Mouse (Mus musculus): ENCODE data around the gene Atl3. TPM values are rescaled to one million over a fixed set of nuclear protein-coding genes. Genes with fewer than 3 reads are reported as not detected.

Gene Atl3
- total RNA-seq (2015; ENCODE audit: low replicate concordance), result 36.8 and 46.9 TPM in 2 replicates
- total RNA-seq (2017; ENCODE audit: low replicate concordance), result 49.4 and 53.0 TPM in 2 replicates

DNA sequence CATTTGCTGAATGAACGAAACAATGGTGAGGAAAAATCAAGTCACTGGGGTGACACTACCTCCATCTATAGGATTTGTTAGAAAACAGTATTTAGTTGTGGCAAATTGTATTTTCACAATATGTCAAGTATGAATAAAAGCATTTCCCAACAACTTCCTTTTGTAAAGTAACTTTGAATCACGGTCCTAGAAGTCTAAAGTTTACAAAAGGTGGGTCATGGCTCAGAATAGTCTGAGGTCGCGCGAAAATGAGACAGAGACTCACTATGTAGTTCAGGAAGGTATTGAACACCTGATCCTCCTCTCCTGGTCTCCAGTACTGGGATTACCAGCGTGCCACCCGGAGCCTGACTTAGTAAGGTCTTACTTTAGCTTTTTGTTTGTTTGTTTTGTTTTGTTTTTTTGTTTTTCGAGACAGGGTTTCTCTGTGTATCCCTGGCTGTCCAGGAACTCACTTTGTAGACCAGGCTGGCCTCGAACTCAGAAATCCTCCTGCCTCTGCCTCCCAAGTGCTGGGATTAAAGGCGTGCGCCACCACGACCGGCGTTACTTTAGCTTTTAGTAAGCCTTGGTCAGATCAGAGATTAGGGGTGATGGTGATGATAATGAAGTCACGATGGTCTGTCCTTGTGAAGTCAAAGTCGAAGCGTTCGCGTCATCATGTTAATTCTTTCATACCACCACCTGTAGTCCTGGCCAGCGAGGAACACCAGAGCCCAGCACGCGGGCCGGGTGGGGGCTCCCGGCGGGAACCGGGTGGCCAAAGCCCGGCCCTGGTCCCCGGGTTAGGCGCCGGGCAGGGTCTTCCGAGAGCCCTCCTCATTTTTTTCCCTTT is at the start of gene Atl3:
Gene Atl3, plus strand, starts transcription at position 689 of the 835 bp plus-strand sequence.
- ATAC-seq (replicated peaks; ENCODE audit: low FRiP score, poor library complexity, severe bottlenecking), result no peak

DNA sequence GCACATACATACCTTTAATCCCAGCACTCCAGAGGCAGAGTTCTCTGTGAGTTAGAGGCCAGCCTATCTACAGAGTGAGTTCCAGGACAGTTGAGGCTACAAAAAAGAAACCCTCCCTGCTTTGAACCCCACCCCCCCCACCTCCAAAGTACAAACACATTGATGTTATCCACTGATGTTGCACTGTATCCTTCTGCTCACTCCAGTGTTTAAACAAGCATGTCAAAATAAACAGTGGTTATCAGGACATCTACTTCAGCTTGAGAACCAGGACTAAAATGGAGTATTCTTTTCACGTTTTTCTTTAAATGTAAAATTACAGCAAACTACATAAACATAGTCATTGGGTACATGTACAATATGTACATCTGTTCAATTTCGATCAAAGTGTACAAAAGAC is 48.7 kb upstream of the Atl3 start:
- ATAC-seq (replicated peaks; ENCODE audit: low FRiP score, poor library complexity, severe bottlenecking), result no peak

DNA sequence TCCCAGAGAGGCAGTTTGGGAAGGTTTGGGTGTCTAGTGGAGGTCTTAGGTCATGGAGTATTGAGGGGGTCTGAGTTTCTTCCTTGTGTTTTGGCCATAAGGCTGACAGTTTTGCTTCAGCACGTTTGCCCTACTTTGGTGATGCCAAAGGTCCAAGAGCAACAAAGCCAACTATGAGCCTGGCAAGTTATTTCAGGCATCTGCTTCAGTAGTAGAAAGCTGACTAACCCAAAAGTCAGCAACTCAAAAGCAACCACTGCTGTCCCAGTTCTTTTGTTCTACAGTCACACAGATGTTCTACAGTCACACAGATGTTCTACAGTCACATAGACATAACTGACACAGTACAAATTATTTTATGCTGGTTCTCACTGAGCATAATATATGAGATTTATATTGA is 48.2 kb upstream of the Atl3 start:
- no peak for ATAC-seq (replicated peaks; ENCODE audit: low FRiP score, poor library complexity, severe bottlenecking)

DNA sequence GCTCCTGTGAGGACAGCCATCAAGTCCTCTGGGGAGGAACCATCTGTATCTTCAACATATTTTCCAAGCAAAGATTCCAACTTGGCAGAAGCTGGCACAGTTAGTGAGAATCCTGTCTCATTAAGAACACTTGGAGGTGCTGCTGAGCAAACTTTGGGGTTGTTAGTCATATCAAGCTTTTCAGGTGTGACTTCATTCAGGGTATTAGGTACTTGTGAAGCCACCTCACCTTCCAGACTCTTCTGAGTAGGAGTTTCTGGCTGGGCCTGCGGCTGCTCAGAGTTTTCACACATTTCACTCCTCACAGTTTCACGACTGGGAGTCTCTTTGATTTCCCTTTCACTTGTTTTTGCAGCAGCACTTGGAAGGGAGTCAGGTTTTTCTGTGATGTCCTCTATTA is 37.0 kb upstream of the Atl3 start:
- no peak for ATAC-seq (replicated peaks; ENCODE audit: low FRiP score, poor library complexity, severe bottlenecking)

DNA sequence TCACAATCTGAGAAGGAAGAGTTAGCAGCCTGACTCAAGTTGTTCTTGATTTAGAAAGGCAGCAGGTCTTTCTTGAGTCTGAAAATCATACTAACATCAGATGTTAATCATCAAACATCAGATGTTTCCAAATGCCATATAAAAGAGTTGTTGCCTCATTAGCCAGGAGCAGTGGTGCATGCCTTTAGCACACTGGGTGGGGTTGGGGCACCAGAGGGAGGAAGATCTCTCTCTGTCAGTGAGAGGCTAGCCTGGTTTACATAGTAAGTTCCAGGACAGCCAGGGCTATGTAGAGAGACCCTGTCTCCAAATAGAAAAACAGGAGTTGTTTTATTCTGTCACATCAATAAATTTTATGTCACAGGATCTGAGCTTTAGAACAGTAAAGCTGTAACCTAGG is 34.9 kb upstream of the Atl3 start:
- ATAC-seq (replicated peaks; ENCODE audit: low FRiP score, poor library complexity, severe bottlenecking), result no peak

DNA sequence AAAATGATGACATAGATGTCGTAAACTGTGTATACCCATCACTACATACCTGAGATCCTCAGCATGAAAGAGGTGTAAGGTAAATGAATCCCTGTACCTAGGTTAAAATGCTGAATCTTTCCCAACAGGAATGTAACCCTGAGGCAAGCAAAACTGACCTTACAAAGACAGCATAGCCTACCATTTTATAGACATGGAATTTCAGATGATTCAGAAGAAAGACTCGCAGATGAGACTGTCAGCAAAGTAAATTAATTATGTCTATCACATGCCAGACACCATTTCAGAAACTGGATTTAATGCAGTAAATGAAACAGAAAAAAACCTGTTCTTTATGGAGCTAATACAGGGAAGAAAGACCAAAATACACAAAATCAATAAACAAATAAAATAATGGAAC is 34.5 kb upstream of the Atl3 start:
- no peak for ATAC-seq (replicated peaks; ENCODE audit: low FRiP score, poor library complexity, severe bottlenecking)

DNA sequence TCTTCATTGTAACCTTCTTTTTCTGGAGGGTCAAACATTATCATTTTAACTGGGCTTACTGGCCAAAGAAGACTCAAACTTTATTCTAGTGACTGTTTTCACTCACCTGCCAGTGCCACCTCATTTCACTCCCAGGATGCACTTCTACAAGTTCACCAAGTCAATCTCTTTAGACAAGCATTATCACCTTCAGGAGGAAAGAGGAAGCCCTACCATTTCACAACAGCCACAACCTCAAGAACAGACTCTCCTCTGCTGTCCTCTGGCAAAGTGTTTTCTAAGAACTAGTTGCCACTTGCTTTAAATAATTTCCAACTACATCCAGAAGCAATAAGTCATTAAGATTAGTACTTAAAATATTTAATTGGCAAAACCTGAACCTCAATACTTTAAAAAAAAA is 25.9 kb upstream of the Atl3 start:
- no peak for ATAC-seq (replicated peaks; ENCODE audit: low FRiP score, poor library complexity, severe bottlenecking)

DNA sequence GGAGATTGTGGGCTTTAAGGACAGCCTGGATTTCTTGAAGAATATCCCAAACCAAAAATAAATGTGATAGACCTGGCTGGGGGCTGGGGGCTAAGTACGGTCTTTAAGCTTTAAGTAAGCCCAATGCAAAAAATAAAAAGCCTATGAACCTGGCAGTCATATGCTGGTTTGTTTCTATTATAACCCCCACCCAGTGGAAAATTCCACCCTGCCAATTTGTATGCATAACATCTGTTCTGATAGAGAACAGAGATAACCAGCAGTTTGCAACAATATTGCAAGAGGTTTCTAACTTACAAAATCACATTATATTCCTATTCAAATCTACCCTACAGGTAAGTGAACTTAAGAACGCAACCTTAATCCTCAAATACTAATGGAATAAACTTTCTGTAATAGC is 23.2 kb upstream of the Atl3 start:
- no peak for ATAC-seq (replicated peaks; ENCODE audit: low FRiP score, poor library complexity, severe bottlenecking)

DNA sequence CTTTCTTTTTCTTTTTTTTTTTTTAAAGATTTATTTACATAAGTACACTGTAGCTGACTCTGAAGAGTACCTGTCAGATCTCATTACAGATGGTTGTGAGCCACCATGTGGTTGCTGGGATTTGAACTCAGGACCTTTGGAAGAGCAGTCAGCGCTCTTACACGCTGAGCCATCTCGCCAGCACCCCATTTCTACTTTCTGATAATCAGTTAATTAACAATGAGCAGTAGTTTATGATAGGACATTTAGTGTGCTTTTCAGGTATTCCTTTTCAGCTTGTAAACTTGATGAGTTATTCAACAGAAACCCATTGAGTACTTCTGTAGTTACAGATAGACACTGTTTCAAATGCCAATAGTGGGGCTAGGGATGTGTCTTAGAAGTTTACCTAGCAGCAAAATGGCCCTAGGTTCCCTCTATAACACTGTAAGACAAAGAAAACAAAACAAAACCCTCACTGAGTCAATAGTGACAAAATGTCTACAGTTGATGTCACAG is 14.0 kb upstream of the Atl3 start:
- no peak for ATAC-seq (replicated peaks; ENCODE audit: low FRiP score, poor library complexity, severe bottlenecking)

DNA sequence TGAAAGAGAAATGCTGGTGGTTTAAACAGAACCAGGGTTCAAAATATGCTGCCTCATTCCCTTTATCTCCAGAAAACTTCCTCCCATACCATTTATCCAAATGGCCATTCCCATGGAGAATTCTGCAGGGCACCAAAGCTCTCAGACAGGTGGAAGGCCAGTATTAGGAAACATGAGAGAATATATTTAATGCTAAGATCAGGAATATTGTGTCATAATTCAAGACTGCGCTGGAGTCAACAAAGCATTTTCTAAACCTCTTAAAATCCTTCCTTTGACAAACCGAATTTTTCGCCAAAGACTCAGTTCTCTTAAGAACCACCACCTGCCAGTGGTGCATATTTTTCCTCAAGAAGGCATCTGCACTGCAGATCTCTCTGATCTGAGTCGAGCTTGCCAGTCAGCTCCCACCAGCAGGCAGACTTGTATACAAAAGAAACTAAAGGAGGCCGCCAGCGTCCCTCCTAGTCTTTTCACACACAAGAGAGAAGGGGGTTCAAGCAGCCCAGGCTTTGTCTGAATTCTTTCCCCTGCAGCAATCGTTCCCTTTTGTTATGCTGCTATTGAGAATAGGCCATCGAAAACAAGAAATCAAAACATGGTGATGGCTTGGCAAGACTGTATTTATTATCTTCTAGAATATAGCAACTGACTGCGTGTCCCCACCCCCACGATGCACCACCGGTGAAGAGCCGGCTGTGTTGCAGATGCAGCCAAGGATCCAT is 12.1 kb upstream of the Atl3 start:
- no peak for ATAC-seq (replicated peaks; ENCODE audit: low FRiP score, poor library complexity, severe bottlenecking)

DNA sequence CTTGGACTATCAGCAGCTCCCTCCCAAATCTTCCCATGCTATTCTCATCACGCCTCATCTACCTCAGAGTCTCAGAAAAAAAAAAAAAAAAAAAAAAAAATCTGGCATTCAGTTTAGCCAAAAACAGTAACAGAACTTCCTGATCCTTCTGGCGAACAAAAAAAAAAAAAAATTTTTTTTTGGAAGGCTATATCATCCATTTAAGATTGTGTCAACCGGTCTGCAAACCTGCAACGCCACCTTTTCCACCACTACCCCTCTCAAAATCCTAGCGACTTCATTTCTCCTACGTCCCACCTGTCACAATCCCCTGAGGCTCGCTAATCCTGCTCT is 11.6 kb upstream of the Atl3 start:
- ATAC-seq (replicated peaks; ENCODE audit: low FRiP score, poor library complexity, severe bottlenecking), result no peak

DNA sequence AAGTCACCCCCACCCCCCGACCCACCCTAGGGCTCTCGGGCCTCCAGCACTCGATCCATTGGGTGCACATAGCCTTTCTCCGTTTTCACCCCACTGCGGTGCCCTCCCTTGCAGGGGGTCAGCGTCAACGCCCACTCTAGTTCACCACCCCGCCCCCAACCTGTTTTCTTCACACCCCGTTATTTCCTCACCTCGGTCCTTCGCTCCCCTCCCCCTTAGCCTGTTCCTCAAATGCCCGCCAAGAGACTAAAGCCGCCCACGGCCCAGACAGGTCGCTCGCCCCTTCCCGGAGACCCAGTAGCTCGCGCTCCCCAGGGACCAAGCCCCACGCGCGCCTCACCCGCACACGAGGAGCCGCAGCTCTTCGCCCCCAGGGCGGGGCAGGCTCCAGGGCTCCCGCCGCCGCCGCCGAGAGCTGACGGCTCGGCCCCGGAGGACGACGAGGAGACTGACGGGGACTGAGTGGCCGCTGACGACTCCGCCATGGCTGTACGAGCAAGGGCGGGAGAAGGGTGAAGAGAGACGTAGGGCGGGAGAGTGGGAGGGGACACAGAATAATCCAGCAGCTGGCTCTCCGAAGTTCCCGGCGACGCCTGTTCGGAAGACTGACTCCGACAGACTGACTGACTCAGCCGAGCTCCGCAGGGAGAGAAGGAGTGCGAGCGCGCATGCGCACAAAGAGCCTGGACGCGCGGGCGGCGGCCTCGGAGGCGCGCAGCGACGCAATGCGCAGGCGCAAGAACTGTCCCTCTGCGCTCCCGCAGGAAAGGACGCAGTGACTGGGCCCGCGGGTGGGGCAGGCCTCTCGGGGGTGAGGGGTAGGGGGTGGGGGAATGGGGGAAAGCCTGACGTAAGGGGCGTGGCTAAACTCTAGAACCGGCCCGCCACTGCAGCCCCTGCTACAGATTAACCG is 11.0 kb upstream of the Atl3 start, which contains the start of gene Rtn3:
Gene Rtn3, minus strand, starts transcription at position 683 of the 913 bp plus-strand sequence.
- peak; percentile 91 for ATAC-seq (replicated peaks; ENCODE audit: low FRiP score, poor library complexity, severe bottlenecking)

DNA sequence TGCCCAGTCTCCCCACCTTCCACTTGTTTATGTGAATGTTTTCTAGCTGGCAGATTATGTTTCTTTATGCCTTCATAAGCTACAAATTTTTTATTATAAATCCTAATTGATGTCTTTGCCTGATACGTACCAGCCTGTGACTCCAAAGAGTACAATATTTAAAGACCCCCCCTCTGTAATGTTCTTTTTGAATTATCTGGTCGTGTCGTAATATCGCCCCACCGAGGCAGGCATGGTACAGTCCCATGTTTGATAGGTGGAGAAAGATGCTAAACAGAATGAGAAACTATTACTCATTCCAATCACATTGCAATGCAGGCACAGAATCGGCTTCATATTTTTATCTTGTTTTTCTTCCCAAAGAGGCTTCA is 10.3 kb upstream of the Atl3 start:
- ATAC-seq (replicated peaks; ENCODE audit: low FRiP score, poor library complexity, severe bottlenecking), result peak; percentile 66

DNA sequence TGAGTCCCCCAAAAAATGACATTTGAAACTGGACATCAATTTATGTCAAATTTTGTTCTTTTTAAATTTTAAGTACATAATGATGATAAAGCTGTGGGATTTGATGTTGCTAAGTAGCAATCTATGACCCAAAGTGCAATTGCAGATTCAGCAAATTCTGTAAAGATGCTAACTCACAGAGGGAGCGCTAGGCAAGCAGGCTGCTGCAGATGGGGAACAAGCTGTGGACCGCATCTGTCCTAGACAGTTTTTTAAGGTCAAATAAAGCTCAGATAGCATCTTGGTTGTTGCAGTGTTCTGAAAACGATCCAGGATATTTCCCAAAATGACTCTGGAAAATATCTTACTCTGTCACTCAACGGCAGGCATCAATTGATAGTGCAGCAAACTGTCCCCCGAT is 9.8 kb upstream of the Atl3 start:
- no peak for ATAC-seq (replicated peaks; ENCODE audit: low FRiP score, poor library complexity, severe bottlenecking)

DNA sequence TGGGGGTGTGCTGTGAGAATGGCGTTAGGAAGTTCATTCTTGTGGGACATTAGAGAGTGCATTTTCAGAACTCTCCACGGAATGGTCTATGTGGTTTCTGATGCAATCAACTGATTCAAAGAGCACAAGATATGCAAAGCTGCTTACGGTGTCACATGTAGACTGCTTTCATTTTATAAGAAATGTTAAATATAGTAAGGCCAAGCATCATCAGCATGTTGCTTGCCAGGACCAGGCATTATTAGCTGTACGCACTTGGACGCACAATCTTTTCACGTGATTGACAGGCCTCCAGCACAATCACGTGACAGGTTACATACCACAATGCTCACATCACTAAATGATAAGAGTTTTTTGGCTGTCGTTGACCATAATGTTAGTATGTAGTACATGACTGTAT is 6.2 kb upstream of the Atl3 start:
- ATAC-seq (replicated peaks; ENCODE audit: low FRiP score, poor library complexity, severe bottlenecking), result no peak

DNA sequence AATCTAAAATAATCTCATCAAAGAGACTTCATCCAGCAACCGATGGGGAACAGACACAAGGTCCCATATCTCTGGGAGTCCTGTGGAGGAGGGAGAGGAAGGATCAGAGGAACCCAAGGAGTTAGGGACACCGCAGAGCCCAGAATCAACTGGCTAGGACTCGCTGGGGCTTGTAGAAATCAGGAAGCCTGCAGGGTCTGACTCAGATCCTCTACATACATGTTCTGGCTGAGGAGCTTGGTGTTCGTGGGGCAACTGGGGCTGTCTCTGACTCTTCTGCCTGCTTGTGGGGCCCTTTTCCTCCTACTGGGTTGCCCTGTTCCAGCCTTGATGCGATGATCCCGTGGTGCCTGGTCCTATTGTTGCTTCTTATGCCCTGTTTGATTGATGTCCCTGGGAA is 1.9 kb upstream of the Atl3 start:
- no peak for ATAC-seq (replicated peaks; ENCODE audit: low FRiP score, poor library complexity, severe bottlenecking)

DNA sequence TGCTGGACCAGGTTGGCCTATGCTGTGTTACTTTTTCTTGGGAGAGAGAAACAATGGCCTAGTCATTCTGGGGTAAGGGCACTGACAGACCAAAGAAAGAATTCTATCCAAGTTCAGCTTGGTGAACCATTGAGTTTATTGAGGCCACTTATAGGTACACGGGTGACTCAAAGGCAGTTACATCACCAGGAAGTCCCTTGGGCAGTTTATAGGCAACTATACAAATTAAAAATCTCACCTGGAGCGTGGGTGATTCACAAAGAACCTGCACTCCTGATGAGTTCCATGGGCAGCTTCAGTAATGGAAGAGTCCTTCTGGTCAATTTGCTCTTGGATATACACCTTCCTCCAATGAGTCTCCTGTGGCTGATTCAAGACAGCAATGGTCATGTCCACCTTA is 1.2 kb upstream of the Atl3 start:
- no peak for ATAC-seq (replicated peaks; ENCODE audit: low FRiP score, poor library complexity, severe bottlenecking)

DNA sequence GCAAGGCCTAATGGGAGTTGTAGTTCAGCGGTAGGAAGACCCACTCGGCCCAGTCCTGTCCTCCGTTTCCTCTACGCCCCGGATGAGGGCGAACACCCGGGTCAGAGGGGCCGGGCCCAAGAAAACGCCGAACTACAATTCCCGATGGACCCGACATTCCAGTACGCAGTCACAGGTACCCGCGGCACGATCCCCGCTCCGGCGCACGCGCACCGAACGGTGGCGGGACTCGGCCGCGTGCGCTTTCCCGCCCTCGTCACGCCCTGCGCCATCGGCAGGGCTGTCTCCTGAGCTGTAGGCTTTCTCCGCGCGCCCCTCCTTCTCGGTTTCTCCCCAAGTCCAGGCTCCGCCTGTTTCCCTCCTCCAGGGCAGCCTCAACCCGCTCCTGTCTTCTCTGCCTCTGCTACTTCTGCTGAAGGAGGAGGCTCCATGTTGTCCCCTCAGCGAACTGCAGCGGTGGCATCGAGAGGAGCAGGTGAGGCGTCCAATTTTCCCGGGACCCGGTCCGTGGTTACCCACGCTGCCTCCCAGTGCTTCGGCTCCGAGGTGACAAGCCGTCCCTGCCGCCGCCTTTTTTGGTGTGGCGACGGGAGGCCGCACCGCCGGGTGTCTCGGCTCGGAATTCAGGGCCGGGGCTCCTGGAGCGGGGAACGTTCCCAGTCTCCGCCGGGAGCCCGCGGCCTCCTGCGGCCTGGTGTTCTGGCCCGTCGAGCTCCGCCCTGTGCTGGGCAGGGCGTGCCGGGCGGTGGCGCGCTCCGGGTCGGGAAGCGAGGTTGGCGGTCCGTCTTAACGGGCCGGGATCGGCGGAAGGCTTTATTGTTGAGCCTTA is 561 bp downstream of the Atl3 start:
- peak; percentile 97 for ATAC-seq (replicated peaks; ENCODE audit: low FRiP score, poor library complexity, severe bottlenecking)

All from erythroid progenitor cell, adult 5-6 weeks (primary cell).